Mouse (Mus musculus) heart, adult 11 months (tissue): ENCODE measurements at regions not wholly inside any gene's neighbourhood (a gene's known extent, or its start where the extent isn't known, plus 50 kb on each side); places are given as distances from the start of the nearest gene placed in this dataset.

Experiments
- DNase-seq: peaks from one replicate; pipeline ENCODE4 v3.0.0; 2022

DNA sequence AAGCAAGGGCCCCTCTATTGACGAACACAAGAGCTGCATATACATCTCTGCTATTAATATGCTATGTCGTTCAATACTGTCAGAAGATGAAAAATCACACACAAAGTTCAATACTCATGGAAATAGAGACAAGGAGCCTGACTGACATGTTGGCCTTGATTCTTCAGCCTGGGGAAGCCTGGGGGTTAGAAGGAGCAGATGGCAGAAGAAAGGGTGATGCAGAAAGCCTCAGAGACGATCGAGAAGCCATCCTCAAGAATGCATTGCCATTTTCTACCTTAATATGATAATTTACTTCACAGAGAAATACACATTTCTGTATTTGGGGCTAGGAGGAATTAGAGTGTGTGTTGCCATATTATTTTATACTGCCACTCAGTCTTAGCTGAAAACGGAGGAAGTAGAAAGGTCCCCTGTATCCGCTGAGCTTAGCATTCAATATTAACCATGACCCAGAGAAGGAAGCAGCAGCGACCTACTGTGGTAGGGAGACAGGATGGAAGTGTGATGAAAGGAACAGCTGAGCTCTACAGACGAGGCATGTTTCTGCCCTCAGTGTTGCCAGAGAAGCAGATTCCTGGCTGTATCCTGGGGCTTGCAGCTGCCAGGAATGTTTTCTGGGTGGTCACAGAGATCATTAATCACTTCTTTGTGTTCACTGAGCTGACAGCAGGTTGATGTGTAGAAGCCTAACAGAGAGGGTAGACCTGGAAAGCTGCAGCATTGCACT lies 105.2 kb downstream of the Lrig3 start:
- DNase-seq, result peak; percentile 70

DNA sequence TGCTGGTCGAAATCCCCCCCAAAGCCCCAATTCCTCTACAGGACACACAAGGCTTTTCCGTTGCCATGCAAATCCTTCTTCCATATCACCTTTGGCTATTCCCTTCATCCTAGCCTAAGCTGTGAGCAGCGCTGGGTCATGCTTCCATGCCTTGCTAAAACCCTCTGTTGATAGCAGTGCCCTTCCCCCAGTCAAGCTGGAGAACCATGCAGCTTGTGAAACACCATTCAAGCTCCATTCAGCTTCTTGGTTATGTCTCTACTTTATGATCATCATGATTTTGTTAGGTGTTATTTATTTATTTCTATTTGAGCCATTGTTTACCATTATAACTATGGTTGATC lies 105.7 kb downstream of the Lrig3 start:
- no peak for DNase-seq

- DNase-seq, result peak; percentile 63
These were observed 111.5 kb downstream of the Lrig3 start for GRCm38 (mm10) chr10:126077313-126077966.

GRCm38 (mm10) chr10:126082576-126082975 lies 116.6 kb downstream of the Lrig3 start:
- DNase-seq, result peak; percentile 85

DNA sequence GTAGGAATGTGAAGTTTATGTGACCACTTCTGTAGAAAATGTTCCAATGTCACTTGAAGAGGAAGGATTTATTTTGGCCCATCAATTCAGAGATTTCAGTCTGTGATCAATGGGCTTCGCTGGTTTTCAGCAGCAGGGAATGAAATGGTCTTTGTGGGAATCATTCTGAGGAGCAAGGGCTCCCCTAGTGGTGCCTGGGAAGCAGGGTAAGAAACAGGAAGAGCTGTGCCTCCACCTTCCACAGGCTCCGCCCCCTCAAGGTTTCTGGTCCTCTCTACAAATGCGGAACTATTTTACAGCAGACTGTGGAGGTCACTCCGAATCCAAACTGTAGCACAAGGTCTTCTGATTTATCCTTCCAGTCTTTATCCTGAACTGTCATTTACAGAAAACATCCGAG lies 120.7 kb downstream of the Lrig3 start:
- DNase-seq, result peak; percentile 44

DNA sequence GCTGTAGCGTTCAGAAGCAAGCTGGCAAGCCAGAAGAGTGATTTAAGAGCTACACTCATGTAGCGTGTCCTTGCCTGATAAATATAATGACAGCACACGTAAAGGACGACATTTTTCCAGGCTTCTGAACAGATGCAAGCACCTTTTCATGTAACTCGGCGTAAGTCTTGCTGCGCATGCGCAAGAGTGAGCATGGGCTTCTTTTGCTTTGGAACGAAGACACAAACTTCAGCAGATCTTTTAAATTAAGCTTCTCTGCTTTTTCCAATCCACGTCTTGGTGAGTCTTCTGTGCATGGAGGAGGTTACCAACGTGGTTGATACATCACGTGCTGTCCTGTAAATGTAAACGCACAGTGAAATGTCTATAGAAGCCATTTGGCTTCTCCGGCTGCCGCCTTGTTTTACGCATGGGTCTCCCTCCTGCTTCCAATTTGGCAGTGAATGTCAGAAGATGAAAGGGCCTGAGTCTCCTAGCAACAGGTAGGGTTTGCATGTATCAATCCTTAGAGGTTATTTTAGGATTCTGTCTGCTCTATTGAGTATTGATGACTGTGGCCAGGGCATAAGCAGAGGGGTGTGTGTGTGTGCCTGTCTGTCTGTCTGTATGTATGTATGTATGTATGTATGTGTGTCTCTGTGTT lies 128.4 kb downstream of the Lrig3 start:
- DNase-seq, result peak; percentile 56

DNA sequence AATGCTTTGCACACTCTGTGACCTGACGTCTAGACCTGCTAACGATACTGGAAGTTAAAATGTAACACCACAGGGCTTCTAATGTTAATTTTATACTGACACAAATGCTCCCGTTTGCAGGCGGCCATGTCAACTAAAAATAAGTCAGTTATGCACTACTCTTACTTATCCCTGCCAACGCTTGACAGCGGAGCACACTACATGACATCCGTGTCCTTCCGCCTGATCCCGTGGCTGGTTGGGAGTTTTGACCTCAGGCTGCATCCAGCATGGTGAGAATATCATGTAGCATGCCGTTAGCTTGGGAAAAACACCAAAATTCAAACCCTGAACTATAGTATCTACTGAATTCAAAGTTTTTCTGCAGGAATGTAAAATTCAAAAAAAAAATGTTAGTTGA lies 131.9 kb downstream of the Lrig3 start:
- peak; percentile 78 for DNase-seq

GRCm38 (mm10) chr10:126102876-126103275 lies 136.9 kb downstream of the Lrig3 start:
- DNase-seq, result peak; percentile 71

DNA sequence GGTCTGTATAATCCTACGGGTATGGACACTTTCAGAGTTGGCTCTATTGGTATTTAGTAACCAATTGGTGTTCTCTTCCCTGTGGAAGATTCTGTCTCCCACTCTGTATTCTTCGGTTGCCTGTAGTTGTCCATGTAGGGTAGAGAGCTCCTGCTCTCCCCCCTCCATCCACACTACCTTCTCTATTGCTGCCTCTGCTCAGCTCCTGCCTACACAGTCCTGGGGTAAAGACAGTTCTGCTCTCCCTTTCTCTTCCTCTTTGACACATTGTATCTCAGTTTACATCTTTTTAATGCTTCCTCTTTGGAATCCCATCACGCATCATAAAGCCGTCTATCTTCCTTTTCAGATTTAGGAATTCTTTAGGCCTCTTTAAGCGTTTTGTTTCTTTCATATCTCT lies 147.1 kb downstream of the Lrig3 start:
- DNase-seq, result peak; percentile 58

DNA sequence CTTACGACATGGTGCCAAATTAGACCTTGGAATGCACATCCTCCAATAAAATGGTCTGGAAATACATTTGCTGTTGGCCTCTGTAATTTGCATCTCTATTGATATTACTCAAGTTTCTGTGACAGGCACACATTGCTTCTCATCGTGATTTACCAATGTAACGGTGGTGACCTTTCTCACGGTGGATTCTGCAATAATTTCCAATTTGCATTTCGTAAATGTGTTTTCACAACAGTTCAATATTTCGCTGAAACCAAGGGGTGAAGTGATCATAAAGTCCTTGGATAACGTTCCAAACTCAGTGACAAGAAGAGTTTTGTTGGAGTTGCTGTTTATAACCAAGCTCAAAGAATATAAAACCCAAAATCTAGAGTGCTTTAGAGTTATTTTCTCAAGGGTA lies 149.4 kb downstream of the Lrig3 start:
- DNase-seq, result peak; percentile 22

- DNase-seq, result peak; percentile 51
These were observed 155.7 kb downstream of the Lrig3 start for GRCm38 (mm10) chr10:126121626-126122025.

DNA sequence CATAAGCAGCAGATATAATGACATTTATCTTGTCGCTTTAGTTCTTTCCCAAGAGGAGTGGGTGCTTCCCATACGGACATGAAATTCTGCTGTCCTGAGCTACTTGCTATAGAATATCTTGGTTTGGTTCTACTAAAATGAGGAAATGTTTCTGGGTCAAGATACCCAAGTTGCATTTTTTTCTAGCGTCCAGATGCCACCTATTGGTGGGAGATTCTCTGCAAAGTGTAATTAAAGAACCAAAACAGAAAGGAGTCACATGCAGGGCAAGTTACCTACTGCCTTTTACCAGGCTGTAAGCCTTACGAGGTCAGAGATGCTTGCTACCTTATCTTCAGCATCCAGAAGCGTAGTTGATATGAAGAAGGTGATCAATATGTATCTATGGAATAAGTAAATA lies 156.5 kb downstream of the Lrig3 start:
- DNase-seq, result peak; percentile 6

GRCm38 (mm10) chr10:126133188-126133587 lies 167.2 kb downstream of the Lrig3 start:
- no peak for DNase-seq

DNA sequence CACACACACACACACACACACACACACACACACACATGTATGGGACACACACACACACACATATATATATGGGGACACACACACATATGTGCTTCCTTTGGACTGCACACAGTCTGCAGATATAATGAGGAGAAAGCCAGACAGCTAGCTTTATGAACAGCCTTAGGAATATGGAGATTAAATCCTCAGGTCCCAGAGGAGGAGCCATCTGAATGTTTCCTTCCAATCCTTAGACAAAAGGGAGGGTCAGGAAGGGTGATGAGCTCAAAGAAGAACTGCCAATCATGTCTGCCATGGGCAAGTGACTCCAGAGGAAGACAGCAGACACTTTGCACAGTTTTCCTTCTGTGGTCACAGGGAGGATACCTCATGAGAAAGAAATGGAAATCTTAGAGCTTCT lies 168.0 kb downstream of the Lrig3 start:
- DNase-seq, result no peak

GRCm38 (mm10) chr10:126138585-126138984 lies 172.6 kb downstream of the Lrig3 start:
- no peak for DNase-seq

GRCm38 (mm10) chr10:126141586-126141985 lies 175.6 kb downstream of the Lrig3 start:
- DNase-seq, result peak; percentile 88

GRCm38 (mm10) chr10:126143833-126144232 lies 177.9 kb downstream of the Lrig3 start:
- peak; percentile 81 for DNase-seq

DNA sequence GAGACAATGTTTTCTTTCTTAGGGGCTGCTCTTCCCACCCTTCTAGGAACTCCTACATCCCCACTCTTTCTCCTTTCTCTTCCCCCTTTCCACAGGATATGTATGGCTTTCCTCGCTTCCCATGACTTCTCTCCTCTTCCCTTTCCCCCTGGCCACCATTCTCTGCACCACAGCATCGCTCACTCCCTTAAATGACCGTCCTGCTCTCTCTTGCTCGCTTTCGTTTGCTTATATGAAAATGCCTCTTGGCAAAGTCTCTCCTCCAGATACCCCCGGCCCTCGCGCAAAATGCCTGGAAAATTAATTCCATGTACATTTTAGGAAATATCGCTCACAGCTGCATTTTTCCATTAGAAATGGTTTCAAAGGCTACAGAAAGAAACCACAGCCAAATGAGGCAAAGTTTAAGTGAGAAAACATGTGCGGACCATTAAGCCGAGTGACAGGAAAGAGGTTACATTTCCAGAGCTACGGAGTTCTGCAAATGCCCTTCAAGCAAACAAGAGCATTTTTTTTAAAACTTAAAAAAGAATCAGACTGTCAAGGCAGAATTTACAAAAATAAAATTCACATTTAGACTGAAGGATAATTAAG lies 178.7 kb downstream of the Lrig3 start:
- peak; percentile 81 for DNase-seq

GRCm38 (mm10) chr10:126157300-126157699 lies 191.3 kb downstream of the Lrig3 start:
- DNase-seq, result no peak

DNA sequence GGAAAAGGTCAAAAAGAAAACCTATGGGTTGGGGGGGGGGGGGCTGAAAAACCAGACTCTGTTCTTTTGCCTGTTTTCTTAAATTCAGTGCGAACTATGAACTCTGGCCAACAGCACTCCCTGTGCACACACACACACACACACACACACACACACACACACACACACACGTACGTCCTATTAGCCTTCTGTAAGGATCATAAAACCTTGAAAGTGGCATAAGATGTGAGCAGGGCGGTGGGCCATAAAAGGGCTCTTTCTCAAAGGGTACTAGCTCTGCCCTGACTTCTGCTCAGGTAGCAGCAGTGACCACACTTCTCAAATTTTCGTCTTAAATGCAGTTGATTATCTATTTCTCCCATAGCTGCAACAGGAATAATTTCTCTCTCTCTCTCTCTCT lies 199.2 kb downstream of the Lrig3 start:
- DNase-seq, result no peak

DNA sequence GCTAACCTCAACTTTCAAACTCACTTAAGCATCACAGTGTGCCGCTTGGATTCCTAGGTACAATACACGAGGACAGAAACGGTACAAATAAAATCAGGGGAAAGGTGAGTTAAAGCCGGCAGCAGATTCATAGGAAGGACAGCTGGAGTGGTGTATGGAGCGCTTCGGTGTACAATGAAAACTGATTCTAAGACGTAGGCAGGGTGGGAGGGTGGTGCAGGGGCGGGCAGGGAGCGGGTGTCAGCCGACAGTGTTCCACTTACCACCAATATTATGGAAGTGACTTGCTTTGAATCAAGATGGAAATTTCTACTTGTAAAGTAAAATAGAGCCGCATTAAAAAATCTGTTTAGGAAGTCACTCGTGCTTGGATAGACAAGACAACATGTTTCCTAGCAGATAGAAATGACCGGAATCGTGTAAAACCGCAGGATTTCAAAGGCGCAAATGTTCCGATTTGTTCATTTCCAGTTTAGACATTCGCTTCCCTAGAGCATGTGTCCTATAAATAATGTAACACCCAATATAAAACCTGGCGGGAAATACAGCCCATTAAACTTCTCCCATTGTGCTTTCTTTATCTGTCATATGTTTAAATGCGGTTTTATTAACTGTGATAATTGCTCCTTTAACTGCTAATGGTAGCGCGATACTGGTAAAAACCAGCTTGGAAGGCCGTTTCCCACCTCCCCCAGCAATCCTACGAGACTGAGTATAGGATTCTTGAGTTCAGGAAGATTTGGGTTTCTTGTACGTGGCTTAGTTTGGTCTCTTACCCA lies 203.3 kb downstream of the Lrig3 start:
- no peak for DNase-seq

- DNase-seq, result no peak
These were observed 203.9 kb downstream of the Lrig3 start for GRCm38 (mm10) chr10:126169874-126170163.

- DNase-seq, result no peak
These were observed 210.9 kb downstream of the Lrig3 start for GRCm38 (mm10) chr10:126176759-126177473.
